Mouse (Mus musculus) neural tube, embryonic 11.5 days (tissue): ENCODE measurements around the gene Ndufa3. TPM values are rescaled to one million over a fixed set of nuclear protein-coding genes. Genes with fewer than 3 reads are reported as not detected.
A peak's percentile ranks its signal among the peaks of the same experiment; 100 is the strongest.

Experiments used
- ATAC-seq: fragments of 200-750 bp; cut with Nextera tagmentation; 2 replicates; pipeline ENCODE4 v1.8.0; 2017; ENCODE audit warnings: moderate number of reproducible peaks, mild to moderate bottlenecking, moderate TSS enrichment, moderate library complexity; ENCODE audit not compliant: insufficient read depth, low FRiP score, low TSS enrichment
- DNase-seq: peaks from one replicate; pipeline ENCODE4 v3.0.0-alpha.2; 2015; ENCODE audit warnings: low spot score
- H3K27ac ChIP-seq: fragments of 300-500 bp; sonication (generic); 2 replicates; pipeline ENCODE4 v1.5.1; 2014; ENCODE audit warnings: low read depth, mild to moderate bottlenecking, low read length
- H3K27me3 ChIP-seq: fragments of 300-500 bp; sonication (generic); 2 replicates; pipeline ENCODE4 v1.6.1; 2014; ENCODE audit warnings: mild to moderate bottlenecking, low read length, mixed read lengths; ENCODE audit not compliant: control insufficient read depth, insufficient read depth
- H3K36me3 ChIP-seq: fragments of 300-500 bp; sonication (generic); 2 replicates; pipeline ENCODE4 v1.6.1; 2014; ENCODE audit warnings: mild to moderate bottlenecking, low read length, moderate library complexity, mixed read lengths; ENCODE audit not compliant: control insufficient read depth, insufficient read depth
- H3K4me1 ChIP-seq: fragments of 300-500 bp; sonication (generic); 2 replicates; pipeline ENCODE4 v1.6.1; 2014; ENCODE audit warnings: low read length, mixed read lengths; ENCODE audit not compliant: control insufficient read depth, insufficient read depth
- H3K4me2 ChIP-seq: fragments of 300-500 bp; sonication (generic); 2 replicates; pipeline ENCODE4 v1.6.1; 2014; ENCODE audit warnings: low read depth, mild to moderate bottlenecking, moderate library complexity
- H3K4me3 ChIP-seq: fragments of 300-500 bp; sonication (generic); 2 replicates; pipeline ENCODE4 v1.5.1; 2014; ENCODE audit warnings: low read depth, low read length
- H3K9ac ChIP-seq: fragments of 300-500 bp; sonication (generic); 2 replicates; pipeline ENCODE4 v1.6.1; 2014; ENCODE audit warnings: mild to moderate bottlenecking, low read length
- H3K9me3 ChIP-seq: fragments of 300-500 bp; sonication (generic); 2 replicates; pipeline ENCODE4 v1.6.1; 2016; ENCODE audit warnings: low read length; ENCODE audit not compliant: control insufficient read depth
- WGBS: fragments of 180-500 bp; shearing (Covaris S2); extraction: QIAGEN DNeasy Blood & Tissue Kit; methylation state at CpG from one replicate; pipeline ENCODE4 v1.1.7; 2014; 5-methylcytosine and 5-hydroxymethylcytosine counted together
- microRNA-seq: library from miRNA; unstranded; fragments of <30 nt; microRNA quantifications from one replicate; pipeline ENCODE4, GENCODE M21; 2016
- polyA plus RNA-seq: library from polyadenylated mRNA; unstranded; fragments of >200 nt; fragmentation: Nextera tagmentation; extraction: Ambion mirVana; gene quantifications from 2 replicates; pipeline ENCODE4 v1.2.1, GENCODE M21; 2014

Ndufa3 gene
- polyA plus RNA-seq, 1 experiment from 2014 or later: 417 TPM

GRCm38 (mm10) chr7:3666921-3667391 lies 49.8 kb downstream of the Ndufa3 start:
- Histone ChIP-seq H3K4me2 (peak overlapping the region; percentile 9; the same call in 1 of the 2 replicates), H3K4me3 (no peak overlapping the region), H3K9me3 (no peaks in the 10 kb centered on the region), H3K27ac (no peak overlapping the region), H3K27me3 (no peaks in the 10 kb centered on the region), H3K4me1 (peaks cover 3% of the 10 kb centered on the region; the same call in 1 of the 2 replicates), H3K9ac (0 out of 2 replicates have a peak overlapping the region, but pooled peaks have one; percentile 22), H3K36me3 (peaks cover 4% of the 10 kb centered on the region)
- DNase-seq (no peak), ATAC-seq (no peak)
- 25% methylated on average over 14 of the region's 14 CpGs for WGBS

Small RNAs within 50 kb of the gene (microRNA-seq; reads per million reads assigned to microRNA genes)
- gene Gm25100 (not detected), gene Mir3572 (3.6 reads per million, percentile 7 among the genes with 10 or more reads in this experiment)

Other genes with a start within 250 kb of the Ndufa3 start
- 4.9 and 5.1 TPM in 2 replicates for gene Cacng8, start 226.7 kb upstream of the Ndufa3 start, polyA plus RNA-seq
- 1.4 and 1.6 TPM in 2 replicates for gene Cacng6, start 193.2 kb upstream of the Ndufa3 start, polyA plus RNA-seq
- gene Tarm1, start 114.7 kb upstream of the Ndufa3 start, polyA plus RNA-seq: not detected in 2 replicates
- 0.25 TPM in 1 of 2 replicates, not detected in the other for gene Oscar, start 1.2 kb upstream of the Ndufa3 start, polyA plus RNA-seq
- 35.7 and 36.7 TPM in 2 replicates for gene Tfpt, start 12.6 kb downstream of the Ndufa3 start, polyA plus RNA-seq
- 141 and 147 TPM in 2 replicates for gene Prpf31, start 12.6 kb downstream of the Ndufa3 start, polyA plus RNA-seq
- 74.7 and 75.4 TPM in 2 replicates for gene Cnot3, start 27.9 kb downstream of the Ndufa3 start, polyA plus RNA-seq
- 16.9 and 18.2 TPM in 2 replicates for gene Leng1, start 48.5 kb downstream of the Ndufa3 start, polyA plus RNA-seq
- gene Tmc4, start 60.2 kb downstream of the Ndufa3 start, polyA plus RNA-seq: 2.7 and 3.3 TPM in 2 replicates
- 236 and 244 TPM in 2 replicates for gene Tsen34, start 75.5 kb downstream of the Ndufa3 start, polyA plus RNA-seq
- 30.2 and 33.5 TPM in 2 replicates for gene Mboat7, start 76.2 kb downstream of the Ndufa3 start, polyA plus RNA-seq
- 1,156 and 1,182 TPM in 2 replicates for gene Rps9, start 86.6 kb downstream of the Ndufa3 start, polyA plus RNA-seq
- 0.08 and 0.27 TPM in 2 replicates for gene Pirb, start 103.0 kb downstream of the Ndufa3 start, polyA plus RNA-seq
- not detected in 2 replicates for gene Gm15448, start 208.3 kb downstream of the Ndufa3 start, polyA plus RNA-seq
- gene Pira2, start 227.7 kb downstream of the Ndufa3 start, polyA plus RNA-seq: not detected in 2 replicates